Mouse (Mus musculus): ENCODE results near the gene Pdcd4. TPM values are rescaled to one million over a fixed set of nuclear protein-coding genes. Genes with fewer than 3 reads are reported as not detected.
"Not testable (repeated sequence)": the region's sequence is repeated elsewhere in the genome, so short reads cannot be mapped to it uniquely, and the experiment has no call there.

Gene Pdcd4
- polyA plus RNA-seq, 1 experiment from 2014 or later, result 60.4 TPM

DNA sequence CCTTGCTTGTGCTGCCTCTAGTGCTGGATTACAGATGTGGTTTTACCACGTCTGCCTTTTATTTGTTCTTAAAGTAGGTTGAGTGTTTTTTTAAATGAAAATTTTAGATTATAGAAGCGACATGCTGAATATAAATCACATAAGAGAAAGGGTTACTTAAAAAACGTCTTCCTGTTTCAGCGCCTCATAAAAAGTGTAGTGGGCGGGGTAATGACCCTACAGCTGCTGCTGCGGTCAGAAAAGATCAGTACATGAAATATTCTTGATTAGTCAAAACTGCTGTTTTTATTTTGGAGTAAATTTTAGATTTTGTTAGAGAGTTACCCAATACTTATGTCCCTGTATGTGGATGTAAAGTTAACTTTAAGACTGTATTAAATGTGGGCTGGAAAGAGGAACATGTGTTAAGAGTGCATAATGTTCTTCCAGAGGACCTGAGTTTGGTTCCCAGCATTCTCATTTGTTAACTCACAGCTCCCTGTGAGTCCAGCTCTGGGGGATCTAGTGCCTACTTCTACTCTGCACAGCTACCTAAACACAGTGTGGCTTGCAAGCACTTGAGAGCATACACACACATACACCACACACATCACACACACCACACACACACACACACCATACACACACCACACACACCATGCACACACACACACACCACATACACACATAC lies 14.1 kb downstream of the Pdcd4 start:
- no peak for ATAC-seq (ENCODE audit: low FRiP score, low read depth)
- Histone ChIP-seq H3K4me3 (no peak overlapping the region), H3K4me2 (0 out of 2 replicates have a peak overlapping the region, but pooled peaks have one; percentile 85), H3K9ac (no peak overlapping the region), H3K9me3 (no peaks in the 10 kb centered on the region), H3K27me3 (no peaks in the 10 kb centered on the region), H3K27ac (replicated peaks) (no peak overlapping the region), H3K36me3 (peaks cover 17% of the 10 kb centered on the region), H3K4me1 (replicated peaks) (peaks cover 31% of the 10 kb centered on the region)
- WGBS, result 77% methylated on average over 6 of the region's 6 CpGs

DNA sequence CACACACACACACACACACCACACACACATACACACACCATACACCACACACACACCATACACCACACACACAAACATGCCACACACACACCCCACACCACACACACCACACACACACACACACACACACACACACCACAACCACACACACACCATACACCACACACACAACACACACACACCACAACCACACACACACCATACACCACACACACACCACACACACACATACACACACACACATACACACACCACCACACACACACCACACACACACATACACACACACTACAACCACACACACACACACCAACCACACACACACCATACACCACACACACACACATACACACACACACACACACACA lies 14.7 kb downstream of the Pdcd4 start:
- H3K9ac ChIP-seq; H3K4me3 ChIP-seq; H3K27ac ChIP-seq (replicated peaks); ATAC-seq (ENCODE audit: low FRiP score, low read depth); H3K4me2 ChIP-seq; H3K9me3 ChIP-seq; H3K27me3 ChIP-seq: not testable (repeated sequence)
- Histone ChIP-seq H3K36me3 (peaks cover 17% of the 10 kb centered on the region), H3K4me1 (replicated peaks) (peaks cover 31% of the 10 kb centered on the region)

DNA sequence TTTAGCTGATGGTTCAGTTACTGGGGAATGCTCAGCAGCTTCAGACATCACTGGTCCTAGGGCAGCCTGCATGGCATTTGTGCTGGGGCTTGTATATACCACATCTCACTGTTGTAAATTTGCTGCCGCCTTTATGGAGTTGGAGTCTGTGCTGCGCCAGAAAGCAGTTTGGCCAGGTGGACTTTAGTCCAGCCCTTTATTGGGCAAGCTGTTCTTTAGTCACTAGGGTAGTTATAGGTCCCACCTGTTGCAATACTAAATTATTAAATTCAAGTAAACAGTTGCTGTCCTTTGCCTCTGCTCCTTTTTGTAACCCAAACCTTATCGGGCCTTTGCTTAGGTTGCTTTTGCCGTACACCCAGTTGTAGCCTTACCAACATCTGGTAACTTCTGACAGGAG lies 22.9 kb downstream of the Pdcd4 start:
- 98% methylated on average over 4 of the region's 4 CpGs for WGBS
- peaks cover 64% of the 10 kb centered on the region for H3K36me3 ChIP-seq
- H3K4me1 ChIP-seq (replicated peaks), result no peaks in the 10 kb centered on the region
- no peaks in the 10 kb centered on the region for H3K27me3 ChIP-seq
- no peak for ATAC-seq (ENCODE audit: low FRiP score, low read depth)
- H3K27ac ChIP-seq (replicated peaks), result no peak overlapping the region
- no peak overlapping the region for H3K4me2 ChIP-seq
- no peaks in the 10 kb centered on the region for H3K9me3 ChIP-seq
- H3K9ac ChIP-seq, result no peak overlapping the region
- H3K4me3 ChIP-seq, result no peak overlapping the region

DNA sequence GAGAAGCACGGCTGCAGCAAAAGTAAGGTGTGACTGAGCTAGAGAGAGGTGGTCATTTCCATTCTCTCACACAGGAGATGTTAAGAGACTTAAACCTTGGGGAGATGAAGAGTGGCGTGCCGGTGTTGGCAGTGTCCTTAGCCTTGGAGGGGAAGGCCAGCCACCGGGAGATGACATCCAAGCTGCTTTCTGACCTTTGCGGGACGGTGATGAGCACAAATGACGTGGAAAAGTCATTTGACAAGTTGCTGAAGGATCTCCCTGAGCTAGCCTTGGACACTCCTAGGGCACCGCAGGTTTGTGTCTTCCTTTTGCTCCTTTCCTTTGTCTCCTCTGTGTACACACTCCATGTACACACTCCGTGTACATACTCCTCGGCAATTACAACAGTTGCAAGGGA lies 27.5 kb downstream of the Pdcd4 start:
- no peaks in the 10 kb centered on the region for H3K9me3 ChIP-seq
- H3K27me3 ChIP-seq, result no peaks in the 10 kb centered on the region
- no peak overlapping the region for H3K4me2 ChIP-seq
- ATAC-seq (ENCODE audit: low FRiP score, low read depth), result no peak
- H3K4me1 ChIP-seq (replicated peaks), result no peaks in the 10 kb centered on the region
- no peak overlapping the region for H3K4me3 ChIP-seq
- H3K36me3 ChIP-seq, result peaks cover 49% of the 10 kb centered on the region
- no peak overlapping the region for H3K9ac ChIP-seq
- 92% methylated on average over 10 of the region's 10 CpGs for WGBS
- no peak overlapping the region for H3K27ac ChIP-seq (replicated peaks)

DNA sequence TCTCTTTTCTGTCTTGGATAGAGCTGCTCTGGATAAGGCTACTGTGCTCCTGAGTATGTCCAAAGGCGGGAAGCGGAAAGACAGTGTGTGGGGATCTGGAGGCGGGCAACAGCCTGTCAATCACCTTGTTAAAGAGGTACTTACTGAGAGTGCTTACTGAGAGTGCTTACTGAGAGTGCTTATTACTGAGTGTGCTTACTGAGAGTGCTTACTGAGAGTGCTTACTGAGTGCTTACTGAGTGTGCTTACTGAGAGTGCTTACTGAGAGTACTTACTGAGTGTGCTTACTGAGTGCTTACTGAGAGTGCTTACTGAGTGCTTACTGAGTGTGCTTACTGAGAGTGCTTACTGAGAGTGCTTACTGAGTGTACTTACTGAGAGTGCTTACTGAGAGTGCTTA lies 30.0 kb downstream of the Pdcd4 start:
- WGBS, result 87% methylated on average over 3 of the region's 3 CpGs
- not testable (repeated sequence) for H3K4me3 ChIP-seq; H3K27me3 ChIP-seq; H3K9ac ChIP-seq; H3K4me2 ChIP-seq; H3K9me3 ChIP-seq; H3K4me1 ChIP-seq (replicated peaks); H3K27ac ChIP-seq (replicated peaks); ATAC-seq (ENCODE audit: low FRiP score, low read depth)
- peaks cover 46% of the 10 kb centered on the region for H3K36me3 ChIP-seq

DNA sequence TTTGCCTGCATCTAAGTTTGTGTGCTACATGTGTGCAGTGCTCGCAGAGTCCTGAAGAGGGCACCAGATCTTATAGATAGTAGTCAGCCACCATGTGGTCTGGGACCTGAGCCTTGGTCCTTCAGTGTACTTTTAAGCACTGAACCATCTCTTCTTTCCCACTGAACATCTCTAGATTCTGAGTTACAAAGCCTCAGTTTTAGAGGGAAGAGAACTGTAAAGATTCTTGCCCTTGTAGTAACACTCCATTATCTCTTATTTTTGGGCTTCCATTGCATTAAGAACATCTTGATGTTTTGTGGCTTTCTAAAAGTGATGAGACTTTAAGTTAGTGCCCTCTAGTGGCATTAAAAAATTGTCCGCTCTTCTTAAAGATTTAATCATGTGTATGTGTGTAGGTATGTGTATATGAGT lies 33.3 kb downstream of the Pdcd4 start:
- 87% methylated on average over 2 of the region's 2 CpGs for WGBS
- H3K36me3 ChIP-seq, result peaks cover 39% of the 10 kb centered on the region
- no peak for ATAC-seq (ENCODE audit: low FRiP score, low read depth)
- no peaks in the 10 kb centered on the region for H3K4me1 ChIP-seq (replicated peaks)
- H3K27ac ChIP-seq (replicated peaks), result no peak overlapping the region
- H3K4me2 ChIP-seq, result no peak overlapping the region
- H3K9me3 ChIP-seq, result no peaks in the 10 kb centered on the region
- no peak overlapping the region for H3K9ac ChIP-seq
- no peak overlapping the region for H3K4me3 ChIP-seq
- no peaks in the 10 kb centered on the region for H3K27me3 ChIP-seq

DNA sequence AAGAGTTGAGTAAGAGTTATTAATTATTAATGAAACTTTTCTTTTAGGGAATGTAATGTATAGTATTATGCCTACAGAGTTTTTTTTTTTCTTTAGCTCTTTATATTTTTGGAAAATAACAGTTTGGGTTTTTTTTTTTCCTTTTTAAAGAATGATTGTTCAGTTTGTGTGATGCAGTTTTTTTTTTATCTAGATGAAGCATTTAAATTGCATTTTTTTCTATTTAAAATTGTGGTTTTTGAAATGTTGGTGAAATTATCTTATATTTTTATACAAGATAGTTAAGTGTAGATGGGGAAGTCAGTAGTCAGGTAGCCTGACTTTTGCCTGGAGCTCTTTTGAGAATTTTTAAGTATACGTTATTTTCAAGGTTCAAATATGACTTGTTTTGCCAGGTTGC lies 34.7 kb downstream of the Pdcd4 start:
- no peak for ATAC-seq (ENCODE audit: low FRiP score, low read depth)
- Histone ChIP-seq H3K4me3 (no peak overlapping the region), H3K4me2 (no peak overlapping the region), H3K4me1 (replicated peaks) (no peaks in the 10 kb centered on the region), H3K27me3 (no peaks in the 10 kb centered on the region), H3K9ac (no peak overlapping the region), H3K36me3 (peaks cover 42% of the 10 kb centered on the region), H3K9me3 (no peaks in the 10 kb centered on the region), H3K27ac (replicated peaks) (no peak overlapping the region)
- 98% methylated on average over 1 of the region's 1 CpGs for WGBS

DNA sequence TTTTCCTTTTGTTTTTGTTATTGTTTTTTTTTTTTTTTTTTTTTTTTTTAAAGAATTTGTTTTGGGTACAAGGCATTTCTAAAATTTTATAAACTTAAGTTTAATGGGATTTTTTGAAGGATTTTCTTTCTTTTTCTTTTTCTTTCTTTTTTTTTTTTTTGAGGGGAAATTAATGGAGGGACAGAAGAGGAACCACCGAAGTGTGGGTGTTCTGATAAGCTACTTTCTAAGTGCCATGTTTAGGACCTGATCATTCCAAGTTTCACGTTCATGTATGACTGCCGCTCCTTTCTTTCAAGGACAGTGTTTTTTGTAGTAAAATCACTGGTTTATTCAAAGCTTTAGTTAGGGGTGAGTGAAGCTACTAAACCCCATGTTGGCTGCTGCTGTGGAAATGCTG lies 37.2 kb downstream of the Pdcd4 start:
- H3K36me3 ChIP-seq, result peaks cover 44% of the 10 kb centered on the region
- 94% methylated on average over 3 of the region's 3 CpGs for WGBS
- no peaks in the 10 kb centered on the region for H3K9me3 ChIP-seq
- H3K4me2 ChIP-seq, result no peak overlapping the region
- H3K4me3 ChIP-seq, result no peak overlapping the region
- no peak overlapping the region for H3K27ac ChIP-seq (replicated peaks)
- H3K27me3 ChIP-seq, result no peaks in the 10 kb centered on the region
- no peak overlapping the region for H3K9ac ChIP-seq
- H3K4me1 ChIP-seq (replicated peaks), result no peaks in the 10 kb centered on the region
- no peak for ATAC-seq (ENCODE audit: low FRiP score, low read depth)

DNA sequence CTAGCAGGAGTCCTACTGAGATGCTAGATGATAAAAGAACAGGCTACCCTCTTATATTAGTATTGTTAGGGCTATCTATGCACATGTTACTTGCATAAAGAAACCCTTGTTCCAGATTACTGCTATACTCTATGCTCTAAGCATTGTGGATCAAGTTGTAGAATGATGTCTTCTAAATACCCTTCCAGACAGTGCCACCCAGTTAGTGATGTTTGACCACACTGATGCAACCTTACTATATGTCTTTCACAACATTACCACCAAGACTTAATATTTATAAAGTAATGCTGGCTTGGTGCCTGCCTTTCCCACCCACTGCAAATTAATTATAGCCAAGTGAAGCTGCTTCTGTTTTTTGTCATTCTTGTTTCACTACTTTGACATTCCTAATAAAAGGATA lies 41.0 kb downstream of the Pdcd4 start:
- H3K9ac ChIP-seq, result no peak overlapping the region

DNA sequence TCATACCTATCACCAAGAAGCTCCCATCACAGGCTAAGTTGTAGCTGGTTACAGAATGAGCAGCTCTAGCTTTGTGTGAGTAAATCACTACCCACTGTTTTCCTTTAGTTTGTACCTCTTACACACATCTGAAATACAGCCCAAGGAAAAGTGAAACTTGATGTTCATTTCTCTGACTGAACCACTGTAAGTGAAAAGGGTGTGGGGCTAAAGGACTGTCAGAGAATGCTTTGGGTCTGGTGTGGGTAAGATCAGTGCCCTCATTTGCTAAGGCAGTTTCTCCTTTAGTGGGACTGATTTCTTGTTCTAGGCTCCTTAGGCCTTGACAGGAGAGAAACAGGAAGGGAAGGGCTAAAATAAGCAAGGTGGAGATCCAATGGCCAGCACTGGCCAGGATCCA lies 42.0 kb downstream of the Pdcd4 start:
- no peaks in the 10 kb centered on the region for H3K27me3 ChIP-seq
- ATAC-seq (ENCODE audit: low FRiP score, low read depth), result no peak
- no peaks in the 10 kb centered on the region for H3K4me1 ChIP-seq (replicated peaks)
- peaks cover 37% of the 10 kb centered on the region for H3K36me3 ChIP-seq
- no peaks in the 10 kb centered on the region for H3K9me3 ChIP-seq
- no peak overlapping the region for H3K9ac ChIP-seq
- no peak overlapping the region for H3K4me3 ChIP-seq
- H3K27ac ChIP-seq (replicated peaks), result no peak overlapping the region
- H3K4me2 ChIP-seq, result no peak overlapping the region

More for the DNA sequence above, 41.0 kb downstream of the Pdcd4 start:
- no peak for ATAC-seq (ENCODE audit: low FRiP score, low read depth)
- Histone ChIP-seq H3K27me3 (no peaks in the 10 kb centered on the region), H3K4me1 (replicated peaks) (no peaks in the 10 kb centered on the region), H3K4me3 (no peak overlapping the region), H3K27ac (replicated peaks) (no peak overlapping the region), H3K9me3 (no peaks in the 10 kb centered on the region), H3K4me2 (no peak overlapping the region), H3K36me3 (peaks cover 34% of the 10 kb centered on the region)

DNA sequence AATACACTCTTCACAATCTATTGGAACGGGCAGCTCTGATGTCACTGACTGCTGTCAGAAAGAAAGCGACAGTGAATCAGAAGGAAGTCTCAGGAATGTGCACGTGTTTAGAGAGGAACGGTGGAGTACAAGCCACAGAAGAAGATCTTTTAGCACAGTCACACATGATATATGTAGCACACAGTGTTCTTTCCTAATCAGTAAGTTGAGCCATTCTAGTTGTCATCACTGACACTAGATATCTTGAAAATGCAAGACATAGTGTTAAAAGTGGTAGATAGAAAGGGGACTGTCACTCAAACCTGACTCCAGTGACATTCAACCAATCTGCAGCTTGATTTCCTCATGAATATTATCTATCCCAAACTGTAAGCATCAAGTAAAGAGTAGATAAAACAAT lies 47.4 kb downstream of the Pdcd4 start:
- H3K27ac ChIP-seq (replicated peaks), result no peak overlapping the region
- no peaks in the 10 kb centered on the region for H3K27me3 ChIP-seq
- ATAC-seq (ENCODE audit: low FRiP score, low read depth), result no peak
- no peak overlapping the region for H3K4me3 ChIP-seq
- H3K9me3 ChIP-seq, result no peaks in the 10 kb centered on the region
- H3K36me3 ChIP-seq, result peaks cover 16% of the 10 kb centered on the region
- H3K4me2 ChIP-seq, result no peak overlapping the region
- peaks cover 15% of the 10 kb centered on the region for H3K4me1 ChIP-seq (replicated peaks)
- WGBS, result 89% methylated on average over 4 of the region's 4 CpGs
- no peak overlapping the region for H3K9ac ChIP-seq

DNA sequence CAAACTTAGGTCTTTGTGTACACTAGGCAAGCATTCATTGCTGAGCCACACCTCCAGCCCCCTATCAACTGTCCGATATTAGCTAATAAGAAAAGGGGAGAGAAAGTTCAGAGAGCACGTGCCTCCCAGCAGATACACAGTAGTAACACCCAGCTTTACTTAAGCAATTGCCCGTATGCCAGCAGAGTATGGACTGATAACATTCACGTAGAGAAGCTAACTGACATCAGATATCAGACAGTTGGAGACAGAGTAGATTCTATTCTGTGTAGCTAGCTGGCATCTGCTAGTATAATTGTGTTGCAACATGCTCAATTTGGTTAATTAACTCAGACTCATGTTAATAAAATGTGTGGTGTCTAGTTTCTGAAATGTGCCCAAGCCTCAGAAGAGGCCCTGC lies 49.1 kb downstream of the Pdcd4 start:
- H3K4me1 ChIP-seq (replicated peaks), result peaks cover 19% of the 10 kb centered on the region
- 89% methylated on average over 4 of the region's 4 CpGs for WGBS

DNA sequence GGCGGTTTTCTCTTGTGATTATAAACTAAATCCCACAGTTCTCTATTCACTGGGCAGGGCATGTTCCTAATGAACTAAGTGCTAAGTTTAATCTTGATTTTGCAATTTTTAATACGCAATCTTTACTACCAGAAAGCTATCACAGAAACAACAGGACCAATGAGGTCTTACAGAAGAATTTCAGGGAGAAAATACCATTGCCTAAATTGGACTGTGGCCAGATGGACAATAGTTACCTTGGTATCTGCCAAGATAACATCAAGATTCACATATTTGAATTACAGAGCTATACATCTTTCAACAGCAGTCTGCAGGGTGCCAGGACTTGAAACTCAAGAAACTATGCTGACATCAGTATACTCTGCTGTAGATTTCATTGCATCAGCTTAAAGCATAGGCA lies 50.3 kb downstream of the Pdcd4 start:
- Histone ChIP-seq H3K27ac (replicated peaks) (no peak overlapping the region), H3K4me2 (peak overlapping the region; percentile 60), H3K9ac (peak overlapping the region; percentile 69; the same call in 1 of the 2 replicates), H3K9me3 (no peaks in the 10 kb centered on the region), H3K27me3 (no peaks in the 10 kb centered on the region), H3K4me3 (peak overlapping the region; percentile 95; the same call in 1 of the 2 replicates), H3K4me1 (replicated peaks) (peaks cover 27% of the 10 kb centered on the region), H3K36me3 (peaks cover 16% of the 10 kb centered on the region)
- no peak for ATAC-seq (ENCODE audit: low FRiP score, low read depth)
- WGBS, result 97% methylated on average over 2 of the region's 2 CpGs

More for the DNA sequence above, 49.1 kb downstream of the Pdcd4 start:
- H3K4me2 ChIP-seq, result no peak overlapping the region
- H3K36me3 ChIP-seq, result peaks cover 16% of the 10 kb centered on the region
- no peaks in the 10 kb centered on the region for H3K27me3 ChIP-seq
- no peak for ATAC-seq (ENCODE audit: low FRiP score, low read depth)
- no peak overlapping the region for H3K9ac ChIP-seq
- no peak overlapping the region for H3K4me3 ChIP-seq
- H3K9me3 ChIP-seq, result no peaks in the 10 kb centered on the region
- no peak overlapping the region for H3K27ac ChIP-seq (replicated peaks)
